ENCODE assay signal across 24 mouse cellular contexts in genomic region chr9:34766792-34767623, GRCm38 (mm10).
A peak's percentile ranks its signal among the peaks of the same experiment; 100 is the strongest.
DNase-seq lines count a peak whose midpoint lies in the region; ATAC-seq lines count a peak whose summit lies in the region.
"Had no signal": no experiment of that assay in that cellular context is flagged by ENCODE, and none has a peak within 500 bp of the region (broad histone marks: within the 10 kb centered on the region; RNA-seq: fewer than 3 reads in every experiment).

No protein-coding gene starts in this region.

- H3K27me3 ChIP-seq in midbrain, embryonic 10.5 days (ENCODE audit: low read depth, poor library complexity, severe bottlenecking) = no peaks in the 10 kb centered on the region
- H3K27me3 ChIP-seq in midbrain, embryonic 11.5 days (ENCODE audit: control insufficient read depth, insufficient read depth, low read length) = no peaks in the 10 kb centered on the region
- no peaks in the 10 kb centered on the region for H3K27me3 ChIP-seq in forebrain, embryonic 14.5 days (replicated peaks; ENCODE audit: control insufficient read depth, insufficient read depth, low read length)
- H3K27me3 ChIP-seq in hindbrain, embryonic 15.5 days = no peaks in the 10 kb centered on the region
- no peaks in the 10 kb centered on the region for H3K27me3 ChIP-seq in neural tube, embryonic 13.5 days
- H3K27me3 ChIP-seq: Patski; stomach, embryonic 15.5 days had no signal

- intact Hi-C loops in gastrocnemius, postnatal 36 days (cut with DNase I) = no loop called here

- 42% methylated on average over 7 of the region's 7 CpGs for WGBS in midbrain, embryonic 10.5 days
- 38% methylated on average over 7 of the region's 7 CpGs for WGBS in midbrain, embryonic 11.5 days
- WGBS in forebrain, embryonic 14.5 days = 15% methylated on average over 6 of the region's 7 CpGs
- 21% methylated on average over 7 of the region's 7 CpGs for WGBS in hindbrain, embryonic 15.5 days
- WGBS in neural tube, embryonic 13.5 days = 14% methylated on average over 7 of the region's 7 CpGs

- peak overlapping the region; percentile 59 for H3K27ac ChIP-seq in midbrain, embryonic 10.5 days (replicated peaks)
- no peak overlapping the region for H3K27ac ChIP-seq in midbrain, embryonic 11.5 days (ENCODE audit: low read depth, low read length)
- H3K27ac ChIP-seq in forebrain, embryonic 14.5 days (ENCODE audit: low read depth, low read length) = no peak overlapping the region
- no peak overlapping the region for H3K27ac ChIP-seq in hindbrain, embryonic 15.5 days (replicated peaks)
- H3K27ac ChIP-seq in neural tube, embryonic 13.5 days (replicated peaks) = no peak overlapping the region
- H3K27ac ChIP-seq: embryonic facial prominence, embryonic 10.5 days; heart, adult 2 months; layer of hippocampus, adult 2 months; stomach, embryonic 15.5 days had no signal

- H3K9ac ChIP-seq in midbrain, embryonic 11.5 days (ENCODE audit: low read length) = no peak overlapping the region
- no peak overlapping the region for H3K9ac ChIP-seq in forebrain, embryonic 14.5 days (ENCODE audit: low read length)
- no peak overlapping the region for H3K9ac ChIP-seq in hindbrain, embryonic 15.5 days
- H3K9ac ChIP-seq in neural tube, embryonic 13.5 days = no peak overlapping the region
- H3K9ac ChIP-seq: stomach, embryonic 15.5 days had no signal

- no peak for DNase-seq in midbrain, embryonic 10.5 days (ENCODE audit: low spot score)
- DNase-seq in midbrain, embryonic 11.5 days (ENCODE audit: low spot score, missing footprints) = no peak
- peak; percentile 30 for DNase-seq in forebrain, embryonic 14.5 days (ENCODE audit: low spot score)
- no peak for DNase-seq in gastrocnemius, postnatal 36 days
- DNase-seq: adrenal gland, postnatal 36 days; B cell, adult 2 months; cerebellum, adult 11-12 months; cerebellum, postnatal 10 days; gastrocnemius, postnatal 25 days; heart, adult 2 months; kidney, adult 8-10 months; kidney, postnatal 14 days; layer of hippocampus, postnatal 36 days; lung, postnatal 4 days; thymus, postnatal 36 days had no signal

- no peak overlapping the region for H3K4me2 ChIP-seq in midbrain, embryonic 11.5 days
- no peak overlapping the region for H3K4me2 ChIP-seq in forebrain, embryonic 14.5 days (ENCODE audit: low read length)
- H3K4me2 ChIP-seq in hindbrain, embryonic 15.5 days = no peak overlapping the region
- no peak overlapping the region for H3K4me2 ChIP-seq in neural tube, embryonic 13.5 days
- H3K4me2 ChIP-seq: stomach, embryonic 15.5 days had no signal

- no peak for ATAC-seq in midbrain, embryonic 11.5 days (ENCODE audit: low FRiP score)
- ATAC-seq in forebrain, embryonic 14.5 days = peak; percentile 55
- peak; percentile 39; the same call in 1 of the 2 replicates for ATAC-seq in hindbrain, embryonic 15.5 days (ENCODE audit: low FRiP score, low read depth)
- ATAC-seq in neural tube, embryonic 13.5 days (ENCODE audit: low read depth) = peak; percentile 74
- ATAC-seq in monocyte, adult 5-6 weeks (replicated peaks; ENCODE audit: insufficient number of reproducible peaks, low FRiP score, low TSS enrichment, poor library complexity, severe bottlenecking) = no peak
- ATAC-seq: inflammation-experienced regulatory T-cells, adult 6 months; Patski had no signal

- no peak overlapping the region for H3K4me3 ChIP-seq in midbrain, embryonic 10.5 days
- no peak overlapping the region for H3K4me3 ChIP-seq in midbrain, embryonic 11.5 days (ENCODE audit: low read depth, low read length)
- H3K4me3 ChIP-seq in forebrain, embryonic 14.5 days (ENCODE audit: low read depth, low read length) = no peak overlapping the region
- H3K4me3 ChIP-seq in hindbrain, embryonic 15.5 days = no peak overlapping the region
- no peak overlapping the region for H3K4me3 ChIP-seq in neural tube, embryonic 13.5 days
- H3K4me3 ChIP-seq: embryonic facial prominence, embryonic 10.5 days; heart, adult 2 months; layer of hippocampus, adult 2 months; stomach, embryonic 15.5 days had no signal

- H3K36me3 ChIP-seq in midbrain, embryonic 10.5 days = no peaks in the 10 kb centered on the region
- no peaks in the 10 kb centered on the region for H3K36me3 ChIP-seq in midbrain, embryonic 11.5 days (ENCODE audit: control insufficient read depth, insufficient read depth, low read length)
- H3K36me3 ChIP-seq in forebrain, embryonic 14.5 days (ENCODE audit: control insufficient read depth, insufficient read depth, low read length) = no peaks in the 10 kb centered on the region
- no peaks in the 10 kb centered on the region for H3K36me3 ChIP-seq in hindbrain, embryonic 15.5 days
- no peaks in the 10 kb centered on the region for H3K36me3 ChIP-seq in neural tube, embryonic 13.5 days
- H3K36me3 ChIP-seq: embryonic facial prominence, embryonic 10.5 days; G1E; stomach, embryonic 15.5 days had no signal

- H3K4me1 ChIP-seq in midbrain, embryonic 10.5 days = peaks cover 8% of the 10 kb centered on the region; the same call in 1 of the 2 replicates
- no peaks in the 10 kb centered on the region for H3K4me1 ChIP-seq in midbrain, embryonic 11.5 days (ENCODE audit: control insufficient read depth, insufficient read depth, low read length)
- peaks cover 8% of the 10 kb centered on the region; the same call in 1 of the 2 replicates for H3K4me1 ChIP-seq in forebrain, embryonic 14.5 days (ENCODE audit: control insufficient read depth, insufficient read depth, low read length)
- H3K4me1 ChIP-seq in hindbrain, embryonic 15.5 days (replicated peaks) = peaks cover 16% of the 10 kb centered on the region
- H3K4me1 ChIP-seq in neural tube, embryonic 13.5 days (replicated peaks) = peaks cover 20% of the 10 kb centered on the region
- H3K4me1 ChIP-seq: embryonic facial prominence, embryonic 10.5 days; stomach, embryonic 15.5 days had no signal

- peaks cover 16% of the 10 kb centered on the region; the same call in 1 of the 2 replicates for H3K9me3 ChIP-seq in midbrain, embryonic 10.5 days (replicated peaks)
- H3K9me3 ChIP-seq in midbrain, embryonic 11.5 days (ENCODE audit: control insufficient read depth, low read length) = peaks cover 10% of the 10 kb centered on the region; the same call in 1 of the 2 replicates
- no peaks in the 10 kb centered on the region for H3K9me3 ChIP-seq in forebrain, embryonic 14.5 days (replicated peaks; ENCODE audit: control insufficient read depth, low read length)
- no peaks in the 10 kb centered on the region for H3K9me3 ChIP-seq in hindbrain, embryonic 15.5 days
- H3K9me3 ChIP-seq in neural tube, embryonic 13.5 days = peaks cover 14% of the 10 kb centered on the region; the same call in 1 of the 2 replicates
- H3K9me3 ChIP-seq: G1E; stomach, embryonic 15.5 days had no signal

Comparison
In these comparisons a context has a peak if more than half of its experiments do, and no peak if none do; other contexts are left out.
1. ATAC-seq: peak in forebrain, embryonic 14.5 days (single experiment), hindbrain, embryonic 15.5 days (single experiment) and neural tube, embryonic 13.5 days (single experiment); none in midbrain, embryonic 11.5 days (single experiment) and monocyte, adult 5-6 weeks (single experiment).